Mouse (Mus musculus) heart, postnatal 14 days (tissue): Measurements from ENCODE around the gene Tmem202. TPM values are rescaled to one million over a fixed set of nuclear protein-coding genes. Genes with fewer than 3 reads are reported as not detected.

Source experiments
- DNase-seq, 2 experiments: peaks; one replicate each; pipeline ENCODE4 v3.0.0; 2021 to 2022
- intact Hi-C: fragments of 180-260 bp; cut with DNase I; formaldehyde crosslinking; loops from one replicate; pipeline ENCODE4 v1.15.1; 2025
- total RNA-seq, 2 experiments: library from RNA; stranded (reverse); gene quantifications; 2 replicates each; pipeline ENCODE4 v1.2.3; 2021

Gene Tmem202
- total RNA-seq, 2 experiments from 2014 or later: 0.56 to 0.67 TPM

- DNase-seq: no peak
- intact Hi-C loops: no loop called here
These were observed 66.5 kb downstream of the Tmem202 start for GRCm38 (mm10) chr9:59473171-59473570.

- intact Hi-C loops: no loop called here
- no peak for DNase-seq
These were observed 70.2 kb downstream of the Tmem202 start for GRCm38 (mm10) chr9:59469446-59469845.

Other genes starting within 250 kb of the Tmem202 start
- 1 to 10 TPM; 9.5 to 9.8 TPM for gene Adpgk, start 248.3 kb downstream of the Tmem202 start, total RNA-seq
- 1 to 10 TPM; 2.7 to 3.4 TPM for gene Bbs4, start 186.3 kb downstream of the Tmem202 start, total RNA-seq
- 10 to 100 TPM; 84.7 to 91.1 TPM for gene Arih1, start 53.2 kb downstream of the Tmem202 start, total RNA-seq
- gene Hexa, start 307 bp downstream of the Tmem202 start, total RNA-seq: 10 to 100 TPM; 33.2 to 33.9 TPM
- under 1 TPM in 1 of 2 experiments, not detected in 1; 0.10 TPM for gene Celf6, start 38.1 kb upstream of the Tmem202 start, total RNA-seq
- 10 to 100 TPM; 18.5 to 22.2 TPM for gene Parp6, start 77.4 kb upstream of the Tmem202 start, total RNA-seq
- gene Pkm, start 116.5 kb upstream of the Tmem202 start, total RNA-seq: 1,000 to 10,000 TPM; 1,287 to 1,327 TPM
- gene Gramd2, start 140.3 kb upstream of the Tmem202 start, total RNA-seq: under 1 TPM; 0.05 to 0.19 TPM
- 1 to 10 TPM; 6.3 to 7.8 TPM for gene Senp8, start 210.9 kb upstream of the Tmem202 start, total RNA-seq
- 10 to 100 TPM; 13.7 to 19.8 TPM for gene Myo9a, start 211.0 kb upstream of the Tmem202 start, total RNA-seq